Mouse (Mus musculus) neural tube, embryonic 11.5 days (tissue): Measurements from ENCODE around the gene Nrros. TPM values are rescaled to one million over a fixed set of nuclear protein-coding genes. Genes with fewer than 3 reads are reported as not detected.
A peak's percentile ranks its signal among the peaks of the same experiment; 100 is the strongest.

Source experiments
- ATAC-seq: fragments of 200-750 bp; cut with Nextera tagmentation; 2 replicates; pipeline ENCODE4 v1.8.0; 2017; ENCODE audit warnings: moderate number of reproducible peaks, mild to moderate bottlenecking, moderate TSS enrichment, moderate library complexity; ENCODE audit not compliant: insufficient read depth, low FRiP score, low TSS enrichment
- DNase-seq: peaks from one replicate; pipeline ENCODE4 v3.0.0-alpha.2; 2015; ENCODE audit warnings: low spot score
- H3K27ac ChIP-seq: fragments of 300-500 bp; sonication (generic); 2 replicates; pipeline ENCODE4 v1.5.1; 2014; ENCODE audit warnings: low read depth, mild to moderate bottlenecking, low read length
- H3K27me3 ChIP-seq: fragments of 300-500 bp; sonication (generic); 2 replicates; pipeline ENCODE4 v1.6.1; 2014; ENCODE audit warnings: mild to moderate bottlenecking, low read length, mixed read lengths; ENCODE audit not compliant: control insufficient read depth, insufficient read depth
- H3K36me3 ChIP-seq: fragments of 300-500 bp; sonication (generic); 2 replicates; pipeline ENCODE4 v1.6.1; 2014; ENCODE audit warnings: mild to moderate bottlenecking, low read length, moderate library complexity, mixed read lengths; ENCODE audit not compliant: control insufficient read depth, insufficient read depth
- H3K4me1 ChIP-seq: fragments of 300-500 bp; sonication (generic); 2 replicates; pipeline ENCODE4 v1.6.1; 2014; ENCODE audit warnings: low read length, mixed read lengths; ENCODE audit not compliant: control insufficient read depth, insufficient read depth
- H3K4me2 ChIP-seq: fragments of 300-500 bp; sonication (generic); 2 replicates; pipeline ENCODE4 v1.6.1; 2014; ENCODE audit warnings: low read depth, mild to moderate bottlenecking, moderate library complexity
- H3K4me3 ChIP-seq: fragments of 300-500 bp; sonication (generic); 2 replicates; pipeline ENCODE4 v1.5.1; 2014; ENCODE audit warnings: low read depth, low read length
- H3K9ac ChIP-seq: fragments of 300-500 bp; sonication (generic); 2 replicates; pipeline ENCODE4 v1.6.1; 2014; ENCODE audit warnings: mild to moderate bottlenecking, low read length
- H3K9me3 ChIP-seq: fragments of 300-500 bp; sonication (generic); 2 replicates; pipeline ENCODE4 v1.6.1; 2016; ENCODE audit warnings: low read length; ENCODE audit not compliant: control insufficient read depth
- WGBS: fragments of 180-500 bp; shearing (Covaris S2); extraction: QIAGEN DNeasy Blood & Tissue Kit; methylation state at CpG from one replicate; pipeline ENCODE4 v1.1.7; 2014; 5-methylcytosine and 5-hydroxymethylcytosine counted together
- polyA plus RNA-seq: library from polyadenylated mRNA; unstranded; fragments of >200 nt; fragmentation: Nextera tagmentation; extraction: Ambion mirVana; gene quantifications from 2 replicates; pipeline ENCODE4 v1.2.1, GENCODE M21; 2014

Gene Nrros
- polyA plus RNA-seq, 1 experiment from 2014 or later = 8.3 TPM

GRCm38 (mm10) chr16:32167819-32168545, 2.6 kb upstream of the Nrros start:
- DNase-seq (no peak), ATAC-seq (no peak)
- no peak overlapping the region for H3K9ac ChIP-seq
- 94% methylated on average over 4 of the region's 4 CpGs for whole genome bisulfite sequencing
- no peak overlapping the region for H3K4me2 ChIP-seq
- H3K4me3 ChIP-seq = no peak overlapping the region
- no peaks in the 10 kb centered on the region for H3K9me3 ChIP-seq
- H3K36me3 ChIP-seq = no peaks in the 10 kb centered on the region
- no peaks in the 10 kb centered on the region for H3K27me3 ChIP-seq
- no peaks in the 10 kb centered on the region for H3K4me1 ChIP-seq
- H3K27ac ChIP-seq = no peak overlapping the region

- ATAC-seq (no peak), DNase-seq (no peak)
- peak overlapping the region; percentile 21 for H3K4me3 ChIP-seq
- no peaks in the 10 kb centered on the region for H3K4me1 ChIP-seq
- H3K4me2 ChIP-seq = no peak overlapping the region
- H3K27ac ChIP-seq = no peak overlapping the region
- H3K9ac ChIP-seq = no peak overlapping the region
- no peaks in the 10 kb centered on the region for H3K9me3 ChIP-seq
- no peaks in the 10 kb centered on the region for H3K27me3 ChIP-seq
- WGBS = 80% methylated on average over 19 of the region's 19 CpGs
- no peaks in the 10 kb centered on the region for H3K36me3 ChIP-seq
Measured at GRCm38 (mm10) chr16:32164396-32165027, 882 bp downstream of the Nrros start.

- Histone ChIP-seq H3K4me2 (no peak overlapping the region), H3K36me3 (no peaks in the 10 kb centered on the region), H3K9ac (no peak overlapping the region), H3K9me3 (no peaks in the 10 kb centered on the region), H3K4me1 (no peaks in the 10 kb centered on the region), H3K27me3 (no peaks in the 10 kb centered on the region), H3K4me3 (no peak overlapping the region), H3K27ac (no peak overlapping the region)
- ATAC-seq (no peak), DNase-seq (no peak)
- 84% methylated on average over 5 of the region's 5 CpGs for WGBS
Measured at GRCm38 (mm10) chr16:32163891-32164290, 1.5 kb downstream of the Nrros start.

GRCm38 (mm10) chr16:32163392-32163791, 2.0 kb downstream of the Nrros start:
- 82% methylated on average over 4 of the region's 4 CpGs for WGBS
- H3K4me3 ChIP-seq = no peak overlapping the region

GRCm38 (mm10) chr16:32160742-32161323, 4.6 kb downstream of the Nrros start:
- H3K36me3 ChIP-seq = no peaks in the 10 kb centered on the region
- no peak for DNase-seq
- no peak for ATAC-seq
- H3K4me1 ChIP-seq = no peaks in the 10 kb centered on the region
- no peak overlapping the region for H3K9ac ChIP-seq
- no peak overlapping the region for H3K27ac ChIP-seq
- H3K27me3 ChIP-seq = no peaks in the 10 kb centered on the region
- no peak overlapping the region for H3K4me3 ChIP-seq
- H3K4me2 ChIP-seq = no peak overlapping the region
- H3K9me3 ChIP-seq = no peaks in the 10 kb centered on the region
- WGBS = 88% methylated on average over 9 of the region's 9 CpGs

More at GRCm38 (mm10) chr16:32163392-32163791, 2.0 kb downstream of the Nrros start:
- Histone ChIP-seq H3K9me3 (no peaks in the 10 kb centered on the region), H3K27me3 (no peaks in the 10 kb centered on the region), H3K4me1 (no peaks in the 10 kb centered on the region), H3K27ac (no peak overlapping the region), H3K36me3 (no peaks in the 10 kb centered on the region), H3K4me2 (no peak overlapping the region), H3K9ac (no peak overlapping the region)
- no peak for ATAC-seq
- no peak for DNase-seq

- DNase-seq = no peak
- Histone ChIP-seq H3K27me3 (no peaks in the 10 kb centered on the region), H3K4me3 (no peak overlapping the region), H3K4me1 (no peaks in the 10 kb centered on the region), H3K27ac (no peak overlapping the region), H3K9ac (no peak overlapping the region), H3K9me3 (no peaks in the 10 kb centered on the region), H3K4me2 (no peak overlapping the region), H3K36me3 (no peaks in the 10 kb centered on the region)
- no peak for ATAC-seq
- 92% methylated on average over 3 of the region's 3 CpGs for WGBS
Measured at GRCm38 (mm10) chr16:32158966-32159365, 6.4 kb downstream of the Nrros start.

GRCm38 (mm10) chr16:32157369-32157768, 8.0 kb downstream of the Nrros start:
- Histone ChIP-seq H3K36me3 (no peaks in the 10 kb centered on the region), H3K27me3 (no peaks in the 10 kb centered on the region), H3K4me3 (no peak overlapping the region), H3K9ac (no peak overlapping the region), H3K4me2 (no peak overlapping the region), H3K9me3 (no peaks in the 10 kb centered on the region), H3K27ac (no peak overlapping the region), H3K4me1 (no peaks in the 10 kb centered on the region)
- DNase-seq (no peak), ATAC-seq (no peak)
- 88% methylated on average over 2 of the region's 2 CpGs for WGBS

GRCm38 (mm10) chr16:32156719-32157118, 8.7 kb downstream of the Nrros start:
- Histone ChIP-seq H3K9ac (no peak overlapping the region), H3K9me3 (no peaks in the 10 kb centered on the region), H3K4me1 (no peaks in the 10 kb centered on the region), H3K27ac (no peak overlapping the region), H3K27me3 (no peaks in the 10 kb centered on the region), H3K4me3 (no peak overlapping the region), H3K4me2 (no peak overlapping the region), H3K36me3 (no peaks in the 10 kb centered on the region)
- WGBS = 49% methylated on average over 3 of the region's 3 CpGs
- DNase-seq (no peak), ATAC-seq (no peak)

- DNase-seq (no peak), ATAC-seq (no peak)
- Histone ChIP-seq H3K36me3 (no peaks in the 10 kb centered on the region), H3K4me3 (no peak overlapping the region), H3K27me3 (no peaks in the 10 kb centered on the region), H3K9ac (no peak overlapping the region), H3K27ac (no peak overlapping the region), H3K4me1 (no peaks in the 10 kb centered on the region), H3K9me3 (no peaks in the 10 kb centered on the region), H3K4me2 (no peak overlapping the region)
- 71% methylated on average over 13 of the region's 13 CpGs for WGBS
Measured at GRCm38 (mm10) chr16:32154437-32154836, 11.0 kb downstream of the Nrros start.
